Mouse (Mus musculus): ENCODE data around the gene Bbs10. TPM values are rescaled to one million over a fixed set of nuclear protein-coding genes. Genes with fewer than 3 reads are reported as not detected.

The Bbs10 gene
- 0.30 and 0.43 TPM in 2 replicates for polyA plus RNA-seq (2012; ENCODE audit: low replicate concordance)

DNA sequence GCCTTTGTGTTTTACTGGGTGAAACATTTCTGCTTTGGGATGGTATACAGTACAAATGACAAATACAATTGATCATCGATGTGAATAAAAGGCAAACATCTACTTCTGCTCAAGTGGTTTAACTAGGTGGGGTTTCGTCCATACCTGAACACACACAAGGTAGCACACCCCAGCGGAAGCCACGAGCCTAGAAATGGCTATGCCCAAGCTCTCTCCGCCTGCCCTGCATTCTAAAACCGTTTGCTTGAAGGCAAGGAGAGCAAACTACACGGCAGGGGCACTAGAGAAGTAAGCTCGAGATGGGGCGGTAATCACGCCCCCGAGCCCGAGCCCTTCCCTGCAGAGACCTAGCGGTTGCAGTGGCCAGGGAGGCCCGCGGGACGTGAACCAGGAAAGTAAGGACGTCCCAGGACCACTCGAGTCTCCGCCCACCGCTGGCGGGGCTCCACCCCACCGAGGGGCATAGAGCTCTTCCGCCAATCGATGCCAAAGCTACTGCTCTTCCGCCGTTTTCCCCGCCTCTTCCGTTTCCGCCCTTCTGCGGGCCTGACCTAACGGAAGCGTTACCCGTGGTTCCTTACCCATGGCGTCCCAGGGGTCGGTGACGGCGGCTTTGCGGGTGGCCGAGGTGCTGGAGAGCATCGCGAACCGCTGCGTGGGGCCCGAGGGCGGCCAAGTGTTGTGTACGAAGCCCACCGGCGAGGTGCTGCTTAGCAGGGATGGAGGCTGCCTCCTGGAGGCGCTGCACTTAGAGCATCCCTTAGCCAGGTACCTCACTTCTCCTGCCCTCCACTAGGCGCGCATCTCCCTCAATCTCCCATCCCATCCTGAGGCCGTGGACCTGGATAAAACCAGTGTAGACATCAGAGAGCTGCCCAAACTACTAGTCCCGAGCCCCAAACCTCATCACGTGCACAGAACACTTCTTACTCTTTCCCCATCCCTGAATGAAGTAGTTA is at the start of gene Bbs10:
Gene Bbs10, plus strand, starts transcription at position 540 of the 959 bp plus-strand sequence.

Other genes with a start within 250 kb of the Bbs10 start
- 5.7 and 7.8 TPM in 2 replicates for gene Osbpl8, start 133.9 kb upstream of the Bbs10 start, polyA plus RNA-seq (2012; ENCODE audit: low replicate concordance)
- gene Nap1l1, start 174.5 kb downstream of the Bbs10 start, polyA plus RNA-seq (2012; ENCODE audit: low replicate concordance) = 99.1 and 149 TPM in 2 replicates
- gene Phlda1, start 207.6 kb downstream of the Bbs10 start, polyA plus RNA-seq (2012; ENCODE audit: low replicate concordance) = 53.9 and 137 TPM in 2 replicates

All from leukemia stem cell, adult 10-12 weeks (primary cell).